Mouse (Mus musculus) small intestine, adult 2 months (tissue): ENCODE measurements around the gene Tec.

Experiments used
- CTCF ChIP-seq: fragments of 200-500 bp; IDR thresholded peaks from 2 replicates; pipeline ENCODE4 v1.5.1; 2012; ENCODE audit warnings: low read depth, mild to moderate bottlenecking, control low read depth, inconsistent platforms, low read length, moderate library complexity, mixed read lengths; ENCODE audit not compliant: insufficient replicate concordance, insufficient read length; ENCODE audit errors: extremely low read depth
- POLR2A ChIP-seq: fragments of 200-500 bp; IDR thresholded peaks from 2 replicates; pipeline ENCODE4 v1.6.1; 2012; ENCODE audit warnings: low read depth, mild to moderate bottlenecking, control low read depth, inconsistent platforms, low read length, moderate library complexity

- TF ChIP-seq POLR2A (no peak), CTCF (no peak)
Measured at GRCm38 (mm10) chr5:72752585-72752984, 115.7 kb downstream of the Tec start, which contains the start of gene Txk.
